Mouse (Mus musculus) adrenal gland, adult 2 months (tissue): ENCODE data around the gene Rad51. TPM values are rescaled to one million over a fixed set of nuclear protein-coding genes. Genes with fewer than 3 reads are reported as not detected.

Experiments used
- polyA plus RNA-seq: library from polyadenylated mRNA; depleted of rRNA; stranded (reverse); fragments of >200 nt; gene quantifications from 2 replicates; pipeline ENCODE4 v1.2.3, GENCODE M21; 2012; rRNA removed
- total RNA-seq, 2 experiments: library from RNA; stranded (reverse); gene quantifications; 2 replicates each; pipeline ENCODE4 v1.2.3; 2021

The Rad51 gene
- total and polyA plus RNA-seq, 3 experiments, result 0.76 to 1.3 (median 0.79) TPM

Other genes with a start within 250 kb of the Rad51 start
- gene Bahd1, start 212.4 kb upstream of the Rad51 start, total RNA-seq, result 10 to 100 TPM; 36.5 to 46.0 TPM
- 59.5 and 60.3 TPM in 2 replicates for gene Bahd1, start 212.4 kb upstream of the Rad51 start, polyA plus RNA-seq
- gene Chst14, start 186.3 kb upstream of the Rad51 start, total RNA-seq, result 10 to 100 TPM in 1 of 2 experiments, 1 to 10 TPM in 1; 7.8 to 15.7 TPM
- 21.6 and 22.0 TPM in 2 replicates for gene Chst14, start 186.3 kb upstream of the Rad51 start, polyA plus RNA-seq
- gene Ccdc32, start 83.4 kb upstream of the Rad51 start, total RNA-seq, result 10 to 100 TPM; 13.1 to 21.5 TPM
- 3.3 and 3.8 TPM in 2 replicates for gene Ccdc32, start 83.4 kb upstream of the Rad51 start, polyA plus RNA-seq
- 1 to 10 TPM; 4.1 to 5.5 TPM for gene Rpusd2, start 78.0 kb upstream of the Rad51 start, total RNA-seq
- gene Rpusd2, start 78.0 kb upstream of the Rad51 start, polyA plus RNA-seq, result 3.2 and 3.5 TPM in 2 replicates
- 1 to 10 TPM in 1 of 2 experiments, under 1 TPM in 1; 0.59 to 1.4 TPM for gene Knl1, start 65.7 kb upstream of the Rad51 start, total RNA-seq
- gene Knl1, start 65.7 kb upstream of the Rad51 start, polyA plus RNA-seq, result 0.06 and 0.08 TPM in 2 replicates
- 10 to 100 TPM; 59.2 to 72.7 TPM for gene Rmdn3, start 44.2 kb downstream of the Rad51 start, total RNA-seq
- gene Rmdn3, start 44.2 kb downstream of the Rad51 start, polyA plus RNA-seq, result 26.6 and 28.5 TPM in 2 replicates
- 10 to 100 TPM; 20.2 to 22.5 TPM for gene Gchfr, start 55.0 kb downstream of the Rad51 start, total RNA-seq
- 34.4 and 38.1 TPM in 2 replicates for gene Gchfr, start 55.0 kb downstream of the Rad51 start, polyA plus RNA-seq
- gene Gm14137, start 61.7 kb downstream of the Rad51 start, total RNA-seq, result under 1 TPM; 0.09 to 0.28 TPM
- gene Gm14137, start 61.7 kb downstream of the Rad51 start, polyA plus RNA-seq, result 0.04 and 0.17 TPM in 2 replicates
- gene Zfyve19, start 95.8 kb downstream of the Rad51 start, total RNA-seq, result 10 to 100 TPM; 29.5 to 36.1 TPM
- 30.4 and 33.4 TPM in 2 replicates for gene Zfyve19, start 95.8 kb downstream of the Rad51 start, polyA plus RNA-seq
- 10 to 100 TPM; 12.3 to 21.0 TPM for gene Dnajc17, start 96.0 kb downstream of the Rad51 start, total RNA-seq
- 3.6 and 3.7 TPM in 2 replicates for gene Dnajc17, start 96.0 kb downstream of the Rad51 start, polyA plus RNA-seq
- gene Ppp1r14d, start 117.1 kb downstream of the Rad51 start, total RNA-seq, result not detected
- gene Ppp1r14d, start 117.1 kb downstream of the Rad51 start, polyA plus RNA-seq, result not detected in 2 replicates
- 1 to 10 TPM; 1.8 to 3.4 TPM for gene Spint1, start 124.6 kb downstream of the Rad51 start, total RNA-seq
- 1.9 and 2.9 TPM in 2 replicates for gene Spint1, start 124.6 kb downstream of the Rad51 start, polyA plus RNA-seq
- 1 to 10 TPM in 1 of 2 experiments, under 1 TPM in 1; 0.23 to 2.2 TPM for gene Rhov, start 158.5 kb downstream of the Rad51 start, total RNA-seq
- gene Rhov, start 158.5 kb downstream of the Rad51 start, polyA plus RNA-seq, result 0.34 and 0.91 TPM in 2 replicates
- gene Vps18, start 175.9 kb downstream of the Rad51 start, total RNA-seq, result 10 to 100 TPM; 21.2 to 22.0 TPM
- 27.6 and 30.1 TPM in 2 replicates for gene Vps18, start 175.9 kb downstream of the Rad51 start, polyA plus RNA-seq
- gene Dll4, start 213.0 kb downstream of the Rad51 start, total RNA-seq, result 1 to 10 TPM; 5.8 to 9.8 TPM
- gene Dll4, start 213.0 kb downstream of the Rad51 start, polyA plus RNA-seq, result 14.9 and 16.0 TPM in 2 replicates
- gene Chac1, start 238.4 kb downstream of the Rad51 start, total RNA-seq, result 10 to 100 TPM in 1 of 2 experiments, 1 to 10 TPM in 1; 3.1 to 28.4 TPM
- 12.8 and 21.4 TPM in 2 replicates for gene Chac1, start 238.4 kb downstream of the Rad51 start, polyA plus RNA-seq